Mouse (Mus musculus) embryonic facial prominence, embryonic 11.5 days (tissue): ENCODE data around the gene Bmp8a. TPM values are rescaled to one million over a fixed set of nuclear protein-coding genes. Genes with fewer than 3 reads are reported as not detected.
"Not testable (repeated sequence)": the region's sequence is repeated elsewhere in the genome, so short reads cannot be mapped to it uniquely, and the experiment has no call there.

Experiments used
- ATAC-seq: fragments of 200-750 bp; cut with Nextera tagmentation; replicated peaks from 2 replicates; pipeline ENCODE4 v1.8.0; 2017; ENCODE audit warnings: low read depth; ENCODE audit not compliant: insufficient number of reproducible peaks, low FRiP score, low TSS enrichment
- DNase-seq: peaks from one replicate; pipeline ENCODE4 v3.0.0-alpha.2; 2015; ENCODE audit warnings: low spot score
- H3K27ac ChIP-seq: fragments of 300-500 bp; sonication (generic); replicated peaks from 2 replicates; pipeline ENCODE4 v1.5.1; 2014; ENCODE audit warnings: mild to moderate bottlenecking, low read depth, low read length, control low read depth
- H3K27me3 ChIP-seq: fragments of 300-500 bp; sonication (generic); 2 replicates; pipeline ENCODE4 v1.6.1; 2014; ENCODE audit warnings: mild to moderate bottlenecking, low read length, moderate library complexity, mixed read lengths; ENCODE audit not compliant: control insufficient read depth, insufficient read depth
- H3K36me3 ChIP-seq: fragments of 300-500 bp; sonication (generic); replicated peaks from 2 replicates; pipeline ENCODE4 v1.6.1; 2014; ENCODE audit warnings: low read depth, mild to moderate bottlenecking, low read length, moderate library complexity, mixed read lengths; ENCODE audit not compliant: control insufficient read depth, insufficient read depth
- H3K4me1 ChIP-seq: fragments of 300-500 bp; sonication (generic); 2 replicates; pipeline ENCODE4 v1.6.1; 2014; ENCODE audit warnings: low read length, mixed read lengths; ENCODE audit not compliant: control insufficient read depth, insufficient read depth
- H3K4me2 ChIP-seq: fragments of 300-500 bp; sonication (generic); 2 replicates; pipeline ENCODE4 v1.6.1; 2014; ENCODE audit warnings: low read depth, mild to moderate bottlenecking, control low read depth, low read length, moderate library complexity
- H3K4me3 ChIP-seq: fragments of 300-500 bp; sonication (generic); 2 replicates; pipeline ENCODE4 v1.5.1; 2014; ENCODE audit warnings: low read depth, low read length, control low read depth
- H3K9ac ChIP-seq: fragments of 300-500 bp; sonication (generic); replicated peaks from 2 replicates; pipeline ENCODE4 v1.6.1; 2014; ENCODE audit warnings: mild to moderate bottlenecking, control low read depth, low read length
- H3K9me3 ChIP-seq: fragments of 300-500 bp; sonication (generic); replicated peaks from 2 replicates; pipeline ENCODE4 v1.6.1; 2016; ENCODE audit warnings: mild to moderate bottlenecking, low read length, inconsistent platforms, mixed read lengths; ENCODE audit not compliant: control insufficient read depth
- WGBS: fragments of 180-500 bp; shearing (Covaris S2); extraction: QIAGEN DNeasy Blood & Tissue Kit; methylation state at CpG from one replicate; pipeline ENCODE4 v1.1.7; 2014; 5-methylcytosine and 5-hydroxymethylcytosine counted together
- polyA plus RNA-seq: library from polyadenylated mRNA; unstranded; fragments of >200 nt; fragmentation: Nextera tagmentation; extraction: Ambion mirVana; gene quantifications from 2 replicates; pipeline ENCODE4 v1.2.1, GENCODE M21; 2014

Bmp8a gene
- polyA plus RNA-seq, 1 experiment from 2014 or later, result 0.24 TPM

DNA sequence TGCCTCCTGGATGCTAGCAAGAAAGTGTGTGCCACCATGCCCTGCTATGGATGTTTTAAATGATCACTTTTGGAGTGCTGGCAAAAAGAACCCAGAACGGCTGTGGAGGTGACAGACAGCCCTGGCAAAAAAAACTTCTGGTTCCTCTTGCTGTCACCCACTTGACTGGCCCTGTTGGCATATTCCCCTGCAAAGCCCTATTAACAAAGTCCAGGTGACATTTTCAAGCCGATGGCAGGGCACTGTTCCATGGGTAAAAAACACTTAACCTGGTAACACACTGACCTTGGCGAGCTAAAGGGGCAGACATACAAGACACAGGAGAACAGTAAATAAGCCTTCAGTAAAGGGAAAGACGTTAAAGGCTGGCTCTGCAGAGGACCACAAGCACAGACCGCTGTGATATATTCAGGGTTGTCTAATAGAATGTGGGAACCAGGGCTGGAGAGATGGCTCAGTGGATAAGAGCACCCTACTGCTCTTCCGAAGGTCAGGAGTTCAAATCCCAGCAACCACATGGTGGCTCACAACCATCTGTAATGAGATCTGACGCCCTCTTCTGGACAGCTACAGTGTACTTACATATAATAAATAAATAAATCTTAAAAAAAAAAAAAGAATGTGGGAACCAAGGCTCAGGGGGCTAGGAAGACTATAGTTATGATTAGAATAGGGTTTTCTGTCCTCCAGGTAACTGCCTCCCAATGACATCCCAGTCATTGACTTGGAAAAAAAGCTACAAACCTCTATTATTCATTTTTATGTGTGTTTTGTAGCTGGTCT is 49.2 kb downstream of the Bmp8a start:
- H3K27ac ChIP-seq, result no peak overlapping the region
- H3K9ac ChIP-seq, result no peak overlapping the region
- no peaks in the 10 kb centered on the region for H3K4me1 ChIP-seq
- ATAC-seq (no peak), DNase-seq (no peak)
- H3K4me3 ChIP-seq, result no peak overlapping the region
- H3K36me3 ChIP-seq, result peaks cover 29% of the 10 kb centered on the region
- 83% methylated on average over 7 of the region's 7 CpGs for WGBS
- no peaks in the 10 kb centered on the region for H3K27me3 ChIP-seq
- H3K4me2 ChIP-seq, result no peak overlapping the region
- H3K9me3 ChIP-seq, result no peaks in the 10 kb centered on the region

DNA sequence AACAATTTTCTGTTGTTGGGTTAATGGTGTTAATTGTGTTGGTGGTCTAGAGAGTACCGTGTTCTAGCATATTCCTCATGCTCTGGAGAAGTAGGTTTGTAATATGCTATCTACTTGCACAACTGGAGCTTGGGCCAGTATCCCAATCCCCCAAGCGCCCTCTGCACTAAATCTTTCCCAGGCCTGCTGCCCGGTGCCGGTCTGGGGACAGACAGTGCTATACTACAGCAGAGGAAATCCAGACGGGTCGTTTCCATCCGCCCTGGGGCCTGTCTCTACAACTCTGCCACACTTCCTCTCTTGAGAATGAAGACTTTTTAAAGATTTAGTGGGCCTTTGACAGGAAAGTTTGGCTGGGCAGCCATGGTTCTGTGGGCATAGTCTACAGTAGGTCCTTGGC is 50.1 kb downstream of the Bmp8a start:
- H3K4me2 ChIP-seq, result no peak overlapping the region
- DNase-seq (no peak), ATAC-seq (no peak)
- H3K27ac ChIP-seq, result no peak overlapping the region
- WGBS, result 77% methylated on average over 7 of the region's 7 CpGs
- H3K27me3 ChIP-seq, result no peaks in the 10 kb centered on the region
- H3K36me3 ChIP-seq, result peaks cover 33% of the 10 kb centered on the region
- no peak overlapping the region for H3K4me3 ChIP-seq
- H3K9me3 ChIP-seq, result no peaks in the 10 kb centered on the region
- H3K4me1 ChIP-seq, result no peaks in the 10 kb centered on the region
- H3K9ac ChIP-seq, result no peak overlapping the region

DNA sequence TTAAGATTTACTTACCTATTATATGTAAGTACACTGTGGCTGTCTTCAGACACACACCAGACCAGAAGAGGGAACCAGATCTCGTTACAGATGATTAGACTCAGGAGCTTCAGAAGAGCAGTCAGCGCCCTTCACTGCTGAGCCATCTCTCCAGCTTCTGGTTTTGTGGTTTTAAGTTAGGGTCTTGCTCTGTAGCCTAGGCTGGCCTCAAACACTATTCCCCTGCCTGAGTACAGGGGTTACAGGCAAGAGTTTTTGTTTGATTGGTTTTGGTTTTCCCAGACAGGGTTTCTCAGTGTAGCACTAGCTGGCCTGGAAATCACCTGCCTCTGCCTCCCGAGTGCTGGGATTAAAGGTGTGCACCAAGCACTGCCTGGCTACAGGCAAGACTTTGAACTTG is 50.7 kb downstream of the Bmp8a start:
- no peak overlapping the region for H3K9ac ChIP-seq
- 84% methylated on average over 3 of the region's 3 CpGs for WGBS
- H3K4me1 ChIP-seq, result no peaks in the 10 kb centered on the region
- ATAC-seq, result no peak
- H3K27ac ChIP-seq, result no peak overlapping the region
- peaks cover 30% of the 10 kb centered on the region for H3K36me3 ChIP-seq
- no peak overlapping the region for H3K4me3 ChIP-seq
- no peak overlapping the region for H3K4me2 ChIP-seq
- H3K9me3 ChIP-seq, result no peaks in the 10 kb centered on the region
- no peak for DNase-seq
- H3K27me3 ChIP-seq, result no peaks in the 10 kb centered on the region

DNA sequence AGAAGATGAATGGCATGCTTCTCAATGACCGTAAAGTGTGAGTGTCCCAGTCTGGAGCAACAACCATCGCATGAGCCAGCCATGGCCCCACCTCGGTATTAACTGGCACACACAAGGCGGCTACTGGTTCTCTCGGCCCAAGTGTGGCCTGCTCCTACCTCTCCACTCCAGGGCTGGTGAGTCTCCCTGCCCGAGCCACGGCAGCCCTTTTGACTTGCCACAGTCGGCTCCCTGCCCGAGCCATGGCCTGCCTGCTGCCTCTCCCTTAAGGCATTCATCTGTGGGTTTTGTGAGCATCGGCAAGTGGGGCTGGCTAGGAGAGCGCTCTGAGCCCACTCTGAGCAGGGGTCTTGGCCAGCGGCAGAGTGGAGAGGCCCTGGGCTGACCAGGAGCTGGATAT is 54.0 kb downstream of the Bmp8a start:
- no peak for ATAC-seq
- H3K36me3 ChIP-seq, result peaks cover 19% of the 10 kb centered on the region
- H3K9ac ChIP-seq, result no peak overlapping the region
- no peaks in the 10 kb centered on the region for H3K27me3 ChIP-seq
- no peak overlapping the region for H3K27ac ChIP-seq
- no peak overlapping the region for H3K4me3 ChIP-seq
- H3K4me1 ChIP-seq, result peaks cover 7% of the 10 kb centered on the region
- 76% methylated on average over 12 of the region's 12 CpGs for WGBS
- H3K9me3 ChIP-seq, result no peaks in the 10 kb centered on the region
- no peak for DNase-seq
- H3K4me2 ChIP-seq, result no peak overlapping the region

DNA sequence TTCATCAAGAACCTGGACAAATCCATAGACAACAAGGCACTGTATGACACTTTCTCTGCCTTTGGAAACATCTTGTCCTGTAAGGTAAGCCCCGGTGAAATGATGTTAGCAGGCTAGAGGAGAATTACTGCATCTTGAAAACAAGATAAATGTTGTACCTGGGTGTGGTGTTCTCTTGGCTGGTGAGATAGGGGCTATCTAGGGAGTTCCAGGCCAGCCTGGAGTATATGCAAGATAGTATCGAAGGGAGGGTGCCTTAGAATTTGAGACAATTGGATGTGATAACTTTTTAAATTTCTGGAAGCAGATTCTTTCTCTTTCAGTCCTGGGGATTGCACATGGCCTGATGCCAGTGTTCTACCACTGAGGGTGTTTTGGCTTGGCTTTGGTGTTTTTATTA is 56.3 kb downstream of the Bmp8a start:
- H3K9me3 ChIP-seq, result no peaks in the 10 kb centered on the region
- H3K36me3 ChIP-seq, result peaks cover 18% of the 10 kb centered on the region
- no peak overlapping the region for H3K27ac ChIP-seq
- H3K9ac ChIP-seq, result no peak overlapping the region
- no peaks in the 10 kb centered on the region for H3K27me3 ChIP-seq
- H3K4me2 ChIP-seq, result no peak overlapping the region
- H3K4me1 ChIP-seq, result peaks cover 7% of the 10 kb centered on the region
- ATAC-seq (no peak), DNase-seq (no peak)
- no peak overlapping the region for H3K4me3 ChIP-seq
- 92% methylated on average over 2 of the region's 2 CpGs for WGBS

DNA sequence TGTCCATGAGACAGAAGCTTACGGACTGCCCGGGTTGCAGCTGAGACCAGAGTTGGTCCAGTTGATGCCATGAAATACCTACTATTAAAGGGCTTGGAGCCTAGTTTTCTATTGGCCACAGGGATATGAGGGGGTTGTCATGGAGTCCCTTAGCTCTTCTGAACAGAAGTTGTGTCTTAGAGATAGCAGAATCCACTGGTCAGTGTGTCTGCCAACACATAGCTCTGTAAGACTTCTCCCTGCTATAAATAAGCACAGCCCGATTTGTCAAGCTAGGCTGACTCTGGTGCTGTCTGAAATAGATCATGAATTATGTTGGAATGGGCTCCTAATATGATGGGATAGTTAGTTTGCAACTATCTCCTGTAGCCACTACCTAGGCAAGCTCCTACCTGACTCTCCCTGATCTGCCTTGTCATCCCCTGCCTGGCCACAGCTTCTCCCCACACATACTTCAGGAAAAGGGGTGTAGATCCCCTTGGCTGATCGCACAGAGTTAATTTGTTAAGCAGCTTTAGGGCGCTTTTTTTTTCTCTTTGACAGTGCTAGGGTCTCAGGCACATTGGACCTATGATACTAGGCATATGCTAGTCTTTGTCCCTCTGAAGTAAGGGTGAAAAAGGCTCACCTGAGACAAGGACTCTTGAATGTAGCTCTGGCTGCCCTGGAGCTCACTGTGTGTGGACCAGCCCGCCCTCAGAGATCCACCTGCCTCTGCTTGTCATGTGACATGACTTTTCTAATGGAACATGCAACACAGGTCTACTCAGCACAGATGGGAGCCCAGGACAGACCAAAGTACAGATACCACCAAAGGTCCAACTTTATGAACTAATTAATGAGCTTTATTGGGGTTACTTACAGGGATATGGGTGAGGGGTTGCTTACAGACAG is 58.1 kb downstream of the Bmp8a start:
- no peak for ATAC-seq
- peaks cover 7% of the 10 kb centered on the region for H3K4me1 ChIP-seq
- 83% methylated on average over 6 of the region's 6 CpGs for WGBS
- peak overlapping the region; percentile 86 for H3K4me2 ChIP-seq
- no peak overlapping the region; the same call in 1 of the 2 replicates for H3K9ac ChIP-seq
- peaks cover 13% of the 10 kb centered on the region for H3K36me3 ChIP-seq
- no peak for DNase-seq
- H3K9me3 ChIP-seq, result no peaks in the 10 kb centered on the region
- peak overlapping the region; percentile 48 for H3K4me3 ChIP-seq
- no peak overlapping the region for H3K27ac ChIP-seq
- no peaks in the 10 kb centered on the region for H3K27me3 ChIP-seq

DNA sequence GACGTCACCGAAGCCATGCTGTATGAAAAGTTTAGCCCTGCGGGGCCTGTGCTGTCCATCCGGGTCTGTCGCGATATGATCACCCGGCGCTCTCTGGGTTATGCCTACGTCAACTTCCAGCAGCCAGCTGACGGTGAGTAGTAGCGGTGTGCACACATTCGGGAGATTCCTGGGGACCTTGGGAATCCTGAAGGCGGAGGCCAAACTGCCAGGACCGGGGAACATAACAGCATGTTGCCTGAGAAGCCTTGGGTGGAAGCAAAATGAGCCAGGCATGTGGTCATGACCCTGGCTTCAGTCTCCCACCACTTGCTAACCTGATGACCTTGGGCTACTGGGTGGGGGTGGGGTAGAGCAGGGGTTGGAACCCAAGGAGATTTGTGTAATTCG is 59.4 kb downstream of the Bmp8a start:
- peak; percentile 33 for DNase-seq
- 2% methylated on average over 10 of the region's 15 CpGs for WGBS
- ATAC-seq, result 0 out of 2 replicates have a peak, but pooled peaks have one; percentile 4
- not testable (repeated sequence) for H3K27ac ChIP-seq, H3K4me1 ChIP-seq, H3K27me3 ChIP-seq, H3K36me3 ChIP-seq, H3K9me3 ChIP-seq
- Histone ChIP-seq H3K4me2 (peak overlapping the region; percentile 86), H3K4me3 (peak overlapping the region; percentile 48), H3K9ac (peak overlapping the region; percentile 60)
